Mouse (Mus musculus): Measurements from ENCODE around the gene Chac1.

DNA sequence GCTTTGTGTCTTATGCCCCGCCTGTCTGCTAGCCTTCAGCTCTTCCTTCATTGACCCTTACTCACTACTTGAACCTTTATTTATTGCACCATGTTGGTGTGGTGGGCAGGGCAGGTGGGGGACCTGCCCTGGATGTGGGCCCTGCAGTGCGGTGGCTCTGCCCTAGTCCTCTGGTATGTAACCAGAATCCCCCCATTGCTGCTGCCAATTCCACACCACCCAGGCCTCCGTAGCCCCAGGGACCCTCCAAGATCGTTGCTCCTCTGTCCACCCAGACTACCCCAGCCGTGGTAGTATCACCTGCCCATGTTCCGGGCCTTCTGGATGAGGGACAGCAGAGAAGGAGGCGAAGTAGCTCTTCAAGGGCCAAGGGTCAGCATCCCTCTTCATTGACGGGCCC lies 2.7 kb downstream of the Chac1 start:
- TF ChIP-seq CTCF (IDR thresholded peaks at IDR 0.05; ENCODE audit: low read depth, low read length) (no peak), GATA1 (IDR thresholded peaks at IDR 0.05; ENCODE audit: borderline replicate concordance, low read length) (no peak), POLR2AphosphoS5 (IDR thresholded peaks at IDR 0.05; ENCODE audit: insufficient replicate concordance, low read depth, low read length) (no peak), TAL1 (conservative IDR thresholded peaks at IDR 0.05; ENCODE audit: low read depth, low read length) (no peak), GATA2 (IDR thresholded peaks at IDR 0.05; ENCODE audit: borderline replicate concordance, low read depth, low read length) (no peak)
